Mouse (Mus musculus) large intestine, adult 2 months (tissue): ENCODE data around the gene Pramel3. TPM values are rescaled to one million over a fixed set of nuclear protein-coding genes. Genes with fewer than 3 reads are reported as not detected.
"Not testable (repeated sequence)": the region's sequence is repeated elsewhere in the genome, so short reads cannot be mapped to it uniquely, and the experiment has no call there.

ENCODE experiments used
- DNase-seq: peaks from one replicate; pipeline ENCODE4 v3.0.0-alpha.2; 2012; ENCODE audit warnings: low read depth, low spot score
- WGBS: fragments of 180-500 bp; shearing (Covaris S2); methylation state at CpG from one replicate; pipeline ENCODE4 v1.1.7; 2018; 5-methylcytosine and 5-hydroxymethylcytosine counted together
- polyA plus RNA-seq: library from polyadenylated mRNA; depleted of rRNA; stranded (reverse); fragments of >200 nt; gene quantifications from 2 replicates; pipeline ENCODE4 v1.2.3, GENCODE M21; 2012; rRNA removed

Pramel3 gene
- not detected in 2 replicates for polyA plus RNA-seq

GRCm38 (mm10) chrX:135302007-135302406, at the start of gene Pramel3:
Gene Pramel3 (plus strand): TSS chrX:135302307.
- DNase-seq = not testable (repeated sequence)
- 96% methylated on average over 14 of the region's 14 CpGs for WGBS

GRCm38 (mm10) chrX:135360685-135361084, 58.6 kb downstream of the Pramel3 start:
- WGBS = 30% methylated on average over 3 of the region's 6 CpGs
- DNase-seq = not testable (repeated sequence)

GRCm38 (mm10) chrX:135361943-135362342, 59.8 kb downstream of the Pramel3 start:
- WGBS = no CpG with 5 or more reads among the region's 4 CpGs
- DNase-seq = not testable (repeated sequence)

Other genes with a start within 250 kb of the Pramel3 start
- gene Gm15023, start 124.7 kb upstream of the Pramel3 start, polyA plus RNA-seq = not detected in 2 replicates
- gene Tceal6, start 91.6 kb upstream of the Pramel3 start, polyA plus RNA-seq = 0.16 and 0.22 TPM in 2 replicates
- gene Gm5128, start 71.0 kb downstream of the Pramel3 start, polyA plus RNA-seq = not detected in 2 replicates
- not detected in 2 replicates for gene Gm7903, start 131.5 kb downstream of the Pramel3 start, polyA plus RNA-seq
- not detected in 2 replicates for gene AV320801, start 192.3 kb downstream of the Pramel3 start, polyA plus RNA-seq